14 mouse cellular contexts compared by ENCODE assay signal in genomic region chr19:58864006-58864573, GRCm38 (mm10).
"Had no signal": no experiment of that assay in that cellular context is flagged by ENCODE, and none has a peak within 500 bp of the region (broad histone marks: within the 10 kb centered on the region; RNA-seq: fewer than 3 reads in every experiment).

No protein-coding gene starts in this region.

- DNase-seq: kidney, adult 18-20 months; liver, embryonic 13.5 days; liver, postnatal 0 days; midbrain, embryonic 14.5 days; retina, postnatal 1 day; right cerebral cortex, postnatal 4 days; thymus, postnatal 4 days had no signal

- H3K27me3 ChIP-seq: neural tube, embryonic 15.5 days; stomach, embryonic 15.5 days had no signal

- ATAC-seq: liver, postnatal 0 days had no signal

- H3K27ac ChIP-seq: kidney, postnatal 0 days; left cerebral cortex, adult 2 months; limb, embryonic 10.5 days; liver, embryonic 13.5 days; midbrain, embryonic 10.5 days; neural tube, embryonic 15.5 days; stomach, embryonic 15.5 days had no signal

- H3K4me3 ChIP-seq: left cerebral cortex, adult 2 months; limb, embryonic 10.5 days; liver, embryonic 13.5 days; midbrain, embryonic 10.5 days; myocyte; neural tube, embryonic 15.5 days; stomach, embryonic 15.5 days had no signal

- H3K36me3 ChIP-seq: limb, embryonic 10.5 days; liver, embryonic 13.5 days; midbrain, embryonic 10.5 days; neural tube, embryonic 15.5 days; stomach, embryonic 15.5 days had no signal
